Mouse (Mus musculus): Measurements from ENCODE around the gene Msantd2.

Gene Msantd2

DNA sequence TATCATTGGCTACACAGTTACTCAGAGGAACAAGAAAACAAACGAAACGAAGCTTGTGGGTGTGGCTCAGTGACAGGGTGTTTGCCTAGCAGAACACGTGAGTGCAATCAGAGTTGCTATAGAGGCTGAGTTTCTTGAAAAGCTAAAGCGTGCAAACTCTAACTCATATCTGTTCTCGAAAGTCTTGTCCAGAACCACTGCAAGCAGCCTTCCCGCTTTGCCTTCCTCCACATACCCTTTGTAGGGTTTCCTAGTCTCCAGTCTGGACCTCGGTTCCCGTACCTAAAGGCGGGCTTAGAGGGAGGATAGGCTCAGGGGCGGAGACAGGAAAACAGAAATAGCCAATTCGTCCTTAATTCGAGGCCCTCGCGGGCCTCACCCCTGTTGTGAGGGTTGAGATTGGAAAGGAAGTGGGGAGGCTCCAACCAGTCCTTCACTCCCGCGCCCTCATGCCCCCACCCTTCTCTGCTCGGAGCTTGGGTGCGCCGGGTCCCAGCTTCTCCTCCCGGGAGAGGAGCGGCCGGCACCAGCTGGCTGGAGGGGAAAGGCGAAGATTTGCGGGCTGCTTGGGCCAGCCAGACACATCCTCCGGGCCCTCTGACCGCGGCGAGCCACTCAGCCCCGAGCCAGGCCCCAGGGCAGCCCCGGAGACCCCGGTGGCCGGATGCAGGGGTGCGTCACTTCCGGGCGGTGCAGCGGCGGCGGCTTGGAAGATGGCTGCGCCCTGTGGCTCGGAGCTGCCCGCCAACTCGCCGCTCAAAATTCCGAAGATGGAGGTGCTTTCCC lies at the start of gene Msantd2:
Gene Msantd2 (plus strand): TSS at position 709 of the 786 bp plus-strand sequence.
- TF ChIP-seq CTCF (conservative IDR thresholded peaks at IDR 0.05; ENCODE audit: low read length) (no peak), NANOG (IDR thresholded peaks at IDR 0.05; ENCODE audit: borderline replicate concordance, low read length) (no peak), POU5F1 (IDR thresholded peaks at IDR 0.05; ENCODE audit: borderline replicate concordance, low read length) (no peak)
- peak within 1 kb of the TSS; percentile 95 for H3K4me3 ChIP-seq (replicated peaks; ENCODE audit: low read length)
- peaks cover 22% of the 10 kb centered on the region for H3K36me3 ChIP-seq (ENCODE audit: insufficient read depth, low read length)
- H3K4me1 ChIP-seq (replicated peaks; ENCODE audit: low read depth, low read length) = peaks cover 79% of the 10 kb centered on the region
- no peaks in the 10 kb centered on the region for H3K27me3 ChIP-seq (ENCODE audit: insufficient read depth, low read length)
- no peaks in the 10 kb centered on the region for H3K9me3 ChIP-seq (ENCODE audit: low read length)

- Histone ChIP-seq H3K9me3 (ENCODE audit: low read length) (no peaks in the 10 kb centered on the region), H3K27me3 (ENCODE audit: insufficient read depth, low read length) (peaks cover 64% of the 10 kb centered on the region), H3K4me1 (replicated peaks; ENCODE audit: low read depth, low read length) (peaks cover 56% of the 10 kb centered on the region), H3K4me3 (replicated peaks; ENCODE audit: low read length) (no peak overlapping the region; the same call in 1 of the 2 replicates), H3K36me3 (ENCODE audit: insufficient read depth, low read length) (no peaks in the 10 kb centered on the region)
- TF ChIP-seq POU5F1 (IDR thresholded peaks at IDR 0.05; ENCODE audit: borderline replicate concordance, low read length) = no peak
- peak; percentile 39; the same call in 1 of the 2 replicates for TF ChIP-seq NANOG (IDR thresholded peaks at IDR 0.05; ENCODE audit: borderline replicate concordance, low read length)
Measured at GRCm38 (mm10) chr9:37452401-37452800, 36.7 kb upstream of the Msantd2 start.

- Histone ChIP-seq H3K4me3 (replicated peaks; ENCODE audit: low read length) (no peak overlapping the region), H3K36me3 (ENCODE audit: insufficient read depth, low read length) (no peaks in the 10 kb centered on the region), H3K27me3 (ENCODE audit: insufficient read depth, low read length) (peaks cover 72% of the 10 kb centered on the region), H3K4me1 (replicated peaks; ENCODE audit: low read depth, low read length) (peaks cover 62% of the 10 kb centered on the region), H3K9me3 (ENCODE audit: low read length) (no peaks in the 10 kb centered on the region)
- TF ChIP-seq CTCF (conservative IDR thresholded peaks at IDR 0.05; ENCODE audit: low read length) = no peak
- TF ChIP-seq POU5F1 (IDR thresholded peaks at IDR 0.05; ENCODE audit: borderline replicate concordance, low read length) = no peak
- no peak for TF ChIP-seq NANOG (IDR thresholded peaks at IDR 0.05; ENCODE audit: borderline replicate concordance, low read length)
Measured at GRCm38 (mm10) chr9:37453328-37453727, 35.8 kb upstream of the Msantd2 start.

DNA sequence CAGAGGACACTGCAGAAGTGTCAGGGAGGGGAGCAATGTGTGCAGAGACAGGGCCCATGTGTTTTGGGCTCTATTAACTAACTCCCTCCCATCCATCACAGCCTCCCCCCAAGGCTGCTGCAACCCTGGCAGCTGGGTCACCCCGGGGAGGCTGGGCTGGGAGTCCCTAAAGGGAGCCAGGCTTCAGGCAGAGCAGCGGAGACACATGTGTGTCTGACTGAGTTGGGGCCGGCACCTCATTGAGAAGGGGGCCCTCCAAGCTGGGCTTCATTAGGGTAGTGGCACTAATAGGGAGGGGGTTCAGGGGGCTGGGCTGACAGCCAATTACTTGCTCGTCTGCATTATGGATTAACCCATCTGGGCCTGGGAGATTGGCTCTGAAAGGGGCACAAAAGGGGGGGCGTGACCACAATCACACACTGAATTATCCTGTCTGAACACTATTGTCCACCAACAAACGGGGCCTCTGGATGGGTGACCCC lies 35.1 kb upstream of the Msantd2 start:
- no peaks in the 10 kb centered on the region for H3K9me3 ChIP-seq (ENCODE audit: low read length)
- H3K4me1 ChIP-seq (replicated peaks; ENCODE audit: low read depth, low read length) = peaks cover 62% of the 10 kb centered on the region

GRCm38 (mm10) chr9:37454991-37455390 lies 34.1 kb upstream of the Msantd2 start:
- TF ChIP-seq POU5F1 (IDR thresholded peaks at IDR 0.05; ENCODE audit: borderline replicate concordance, low read length) (no peak), CTCF (conservative IDR thresholded peaks at IDR 0.05; ENCODE audit: low read length) (no peak), NANOG (IDR thresholded peaks at IDR 0.05; ENCODE audit: borderline replicate concordance, low read length) (no peak)
- Histone ChIP-seq H3K4me3 (replicated peaks; ENCODE audit: low read length) (no peak overlapping the region), H3K36me3 (ENCODE audit: insufficient read depth, low read length) (no peaks in the 10 kb centered on the region), H3K9me3 (ENCODE audit: low read length) (no peaks in the 10 kb centered on the region), H3K4me1 (replicated peaks; ENCODE audit: low read depth, low read length) (peaks cover 67% of the 10 kb centered on the region), H3K27me3 (ENCODE audit: insufficient read depth, low read length) (peaks cover 85% of the 10 kb centered on the region)

More for the DNA sequence above, 35.1 kb upstream of the Msantd2 start:
- peaks cover 78% of the 10 kb centered on the region for H3K27me3 ChIP-seq (ENCODE audit: insufficient read depth, low read length)
- no peak overlapping the region for H3K4me3 ChIP-seq (replicated peaks; ENCODE audit: low read length)
- TF ChIP-seq POU5F1 (IDR thresholded peaks at IDR 0.05; ENCODE audit: borderline replicate concordance, low read length) (no peak), NANOG (IDR thresholded peaks at IDR 0.05; ENCODE audit: borderline replicate concordance, low read length) (no peak), CTCF (conservative IDR thresholded peaks at IDR 0.05; ENCODE audit: low read length) (no peak)
- H3K36me3 ChIP-seq (ENCODE audit: insufficient read depth, low read length) = no peaks in the 10 kb centered on the region

DNA sequence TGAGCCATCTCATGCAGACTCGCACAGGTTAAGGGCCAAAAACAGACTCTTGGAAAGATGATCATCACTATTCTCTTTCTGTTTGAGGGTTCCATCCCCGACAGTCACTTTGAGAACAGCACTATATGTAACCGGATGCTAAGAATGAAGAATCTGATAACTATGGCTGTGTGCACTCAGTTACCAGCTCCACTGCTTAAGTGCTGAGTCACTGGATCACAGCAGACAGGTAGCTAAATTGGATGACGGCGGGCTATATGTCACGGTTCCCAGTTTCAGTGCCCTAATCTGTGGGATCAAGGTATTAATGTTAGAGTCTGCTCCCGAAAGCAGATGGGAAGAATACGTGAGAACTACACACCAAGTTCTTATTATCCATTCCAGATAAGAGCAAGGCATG lies 33.3 kb upstream of the Msantd2 start:
- Histone ChIP-seq H3K36me3 (ENCODE audit: insufficient read depth, low read length) (no peaks in the 10 kb centered on the region), H3K4me3 (replicated peaks; ENCODE audit: low read length) (peak overlapping the region; percentile 62), H3K4me1 (replicated peaks; ENCODE audit: low read depth, low read length) (peaks cover 72% of the 10 kb centered on the region), H3K27me3 (ENCODE audit: insufficient read depth, low read length) (peaks cover 89% of the 10 kb centered on the region), H3K9me3 (ENCODE audit: low read length) (no peaks in the 10 kb centered on the region)
- TF ChIP-seq NANOG (IDR thresholded peaks at IDR 0.05; ENCODE audit: borderline replicate concordance, low read length) (no peak), POU5F1 (IDR thresholded peaks at IDR 0.05; ENCODE audit: borderline replicate concordance, low read length) (no peak), CTCF (conservative IDR thresholded peaks at IDR 0.05; ENCODE audit: low read length) (no peak)

DNA sequence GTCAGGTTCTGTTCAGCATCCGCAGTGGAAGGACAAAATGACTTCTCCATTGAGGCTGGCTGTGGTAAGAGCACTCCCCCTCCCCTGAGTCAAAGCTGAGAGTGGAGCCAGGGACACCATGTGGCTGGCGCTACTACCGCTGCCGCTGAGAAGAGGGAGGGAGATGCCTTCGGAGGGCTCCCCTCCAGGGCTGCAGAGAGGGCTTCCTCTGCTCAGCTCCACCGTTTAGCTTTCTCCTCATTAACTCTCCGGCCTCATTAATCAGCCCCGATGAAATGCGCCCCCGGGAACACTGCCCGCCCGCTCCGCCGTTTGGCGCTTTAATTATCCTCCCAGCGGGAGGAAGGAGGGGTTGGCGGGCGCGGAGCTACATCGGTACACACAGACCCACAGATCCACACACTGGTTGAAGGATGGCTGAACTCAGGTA lies 32.6 kb upstream of the Msantd2 start:
- Histone ChIP-seq H3K4me1 (replicated peaks; ENCODE audit: low read depth, low read length) (peaks cover 71% of the 10 kb centered on the region), H3K4me3 (replicated peaks; ENCODE audit: low read length) (peak overlapping the region; percentile 62), H3K9me3 (ENCODE audit: low read length) (no peaks in the 10 kb centered on the region), H3K36me3 (ENCODE audit: insufficient read depth, low read length) (no peaks in the 10 kb centered on the region), H3K27me3 (ENCODE audit: insufficient read depth, low read length) (peaks cover 92% of the 10 kb centered on the region)
- no peak for TF ChIP-seq NANOG (IDR thresholded peaks at IDR 0.05; ENCODE audit: borderline replicate concordance, low read length)
- no peak for TF ChIP-seq POU5F1 (IDR thresholded peaks at IDR 0.05; ENCODE audit: borderline replicate concordance, low read length)

DNA sequence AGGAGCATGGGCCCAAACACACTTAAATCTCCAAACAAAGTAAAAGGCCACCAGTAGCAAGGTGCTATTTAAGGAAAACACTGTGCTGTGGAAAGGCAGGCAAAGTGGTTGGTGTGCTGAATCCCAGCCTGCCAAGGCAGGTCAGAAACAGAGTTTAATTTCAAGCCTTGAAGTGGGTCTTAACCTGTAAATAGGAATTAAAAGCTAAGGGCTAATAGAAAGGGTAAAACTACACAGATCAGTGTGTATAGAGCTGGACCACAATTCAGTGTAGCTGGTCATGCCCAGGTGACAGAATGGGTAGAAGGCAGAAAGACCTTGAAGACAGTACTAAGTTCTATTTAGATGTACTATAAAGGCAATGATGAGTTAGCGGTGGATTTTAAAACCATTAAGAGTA lies 32.0 kb upstream of the Msantd2 start:
- no peaks in the 10 kb centered on the region for H3K9me3 ChIP-seq (ENCODE audit: low read length)
- TF ChIP-seq CTCF (conservative IDR thresholded peaks at IDR 0.05; ENCODE audit: low read length) = no peak
- TF ChIP-seq NANOG (IDR thresholded peaks at IDR 0.05; ENCODE audit: borderline replicate concordance, low read length) = no peak
- TF ChIP-seq POU5F1 (IDR thresholded peaks at IDR 0.05; ENCODE audit: borderline replicate concordance, low read length) = no peak

More for the DNA sequence above, 32.0 kb upstream of the Msantd2 start:
- peaks cover 64% of the 10 kb centered on the region for H3K4me1 ChIP-seq (replicated peaks; ENCODE audit: low read depth, low read length)
- no peak overlapping the region for H3K4me3 ChIP-seq (replicated peaks; ENCODE audit: low read length)
- no peaks in the 10 kb centered on the region for H3K36me3 ChIP-seq (ENCODE audit: insufficient read depth, low read length)
- H3K27me3 ChIP-seq (ENCODE audit: insufficient read depth, low read length) = peaks cover 95% of the 10 kb centered on the region

All from E14TG2a.4 (cell line).